Mouse (Mus musculus) megakaryocyte, embryonic 14.5 days (primary cell): ENCODE results near the gene Gm43720.

Source experiments
- FLI1 ChIP-seq: IDR thresholded peaks from 2 replicates; pipeline ENCODE4 v1.6.1; 2012; ENCODE audit warnings: low read length, inconsistent platforms, mixed read lengths
- GATA1 ChIP-seq: IDR thresholded peaks from 3 replicates; pipeline ENCODE4 v1.6.1; 2012; ENCODE audit warnings: mixed read lengths, low read length, inconsistent platforms, borderline replicate concordance

DNA sequence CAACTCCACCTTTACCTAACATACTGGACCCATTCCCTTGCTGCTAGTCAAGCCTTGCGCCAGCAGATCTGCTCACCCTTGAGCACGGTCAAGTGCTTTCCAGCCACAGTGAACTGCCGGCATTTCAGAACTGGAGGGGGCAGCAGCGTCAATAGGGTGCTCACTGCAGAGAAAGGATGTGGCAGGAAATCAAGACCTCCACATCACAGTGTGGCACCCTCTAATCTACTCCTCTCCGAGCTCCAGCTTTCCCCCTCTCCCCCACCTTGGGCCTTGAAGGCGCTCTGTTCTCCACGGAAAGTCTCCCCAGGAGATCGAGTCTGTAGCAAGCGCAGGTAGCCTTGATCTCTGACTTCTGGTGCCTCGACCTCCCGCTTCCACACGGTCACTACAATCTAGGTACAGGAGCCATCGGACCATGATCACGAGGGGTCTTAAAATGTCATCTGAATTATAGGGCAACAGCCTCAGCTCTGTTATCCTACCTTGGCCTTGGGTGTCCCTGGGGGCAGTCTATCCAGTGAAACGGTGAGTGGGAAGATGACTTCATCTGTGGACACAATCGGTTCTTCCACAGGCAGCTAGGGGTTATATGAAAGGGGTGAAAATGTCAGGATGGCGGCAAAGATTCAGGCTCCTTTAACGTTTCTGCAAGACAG lies 17.0 kb downstream of the Gm43720 start:
- TF ChIP-seq GATA1 (no peak), FLI1 (no peak)
